Mouse (Mus musculus): ENCODE data around the gene Mok. TPM values are rescaled to one million over a fixed set of nuclear protein-coding genes. Genes with fewer than 3 reads are reported as not detected.

Mok gene
- polyA plus RNA-seq, 1 experiment from 2014 or later: 4.7 TPM

DNA sequence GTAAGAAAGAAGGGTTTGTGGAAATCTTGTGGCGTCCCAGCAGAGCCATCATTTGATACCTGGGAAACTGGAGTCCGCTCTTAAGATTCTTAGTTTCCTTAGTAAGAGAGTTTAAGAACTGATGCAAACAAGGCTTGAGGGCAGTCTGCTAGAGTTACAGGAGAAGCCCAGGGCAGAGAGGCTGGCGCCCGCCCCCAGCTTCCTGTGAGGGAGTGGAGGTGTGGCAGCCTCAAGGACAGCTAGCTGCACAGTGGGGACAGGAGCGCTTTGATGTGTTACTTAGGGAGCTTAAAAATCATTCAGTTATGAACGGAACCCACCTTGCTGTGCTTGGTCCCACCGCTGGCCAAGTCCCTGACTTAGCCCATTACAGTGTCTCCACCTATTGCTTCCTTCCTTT is 16.5 kb upstream of the Mok start:
- Histone ChIP-seq H3K27ac (replicated peaks in 1 of 2; ENCODE audit: control insufficient read depth in 1 of 2, insufficient read depth in 1 of 2, low read depth in 2 of 2, low read length in 2 of 2) (no peak overlapping the region), H3K36me3 (ENCODE audit: control insufficient read depth, insufficient read depth, low read length) (peaks cover 50% of the 10 kb centered on the region), H3K9me3 (ENCODE audit: control insufficient read depth, low read length) (no peaks in the 10 kb centered on the region), H3K9ac (ENCODE audit: low read length) (no peak overlapping the region), H3K4me2 (ENCODE audit: low read length) (no peak overlapping the region), H3K4me1 (ENCODE audit: control insufficient read depth in 2 of 2, insufficient read depth in 2 of 2, low read length in 2 of 2) (no peaks in the 10 kb centered on the region), H3K4me3 (ENCODE audit: control insufficient read depth in 1 of 2, insufficient read depth in 1 of 2, low read depth in 1 of 2, low read length in 2 of 2) (no peak overlapping the region), H3K27me3 (ENCODE audit: control insufficient read depth, insufficient read depth, low read length) (no peaks in the 10 kb centered on the region)
- ATAC-seq (ENCODE audit: insufficient number of reproducible peaks, insufficient read depth, low FRiP score, low read depth): no peak
- 74% methylated on average over 7 of the region's 7 CpGs for WGBS

DNA sequence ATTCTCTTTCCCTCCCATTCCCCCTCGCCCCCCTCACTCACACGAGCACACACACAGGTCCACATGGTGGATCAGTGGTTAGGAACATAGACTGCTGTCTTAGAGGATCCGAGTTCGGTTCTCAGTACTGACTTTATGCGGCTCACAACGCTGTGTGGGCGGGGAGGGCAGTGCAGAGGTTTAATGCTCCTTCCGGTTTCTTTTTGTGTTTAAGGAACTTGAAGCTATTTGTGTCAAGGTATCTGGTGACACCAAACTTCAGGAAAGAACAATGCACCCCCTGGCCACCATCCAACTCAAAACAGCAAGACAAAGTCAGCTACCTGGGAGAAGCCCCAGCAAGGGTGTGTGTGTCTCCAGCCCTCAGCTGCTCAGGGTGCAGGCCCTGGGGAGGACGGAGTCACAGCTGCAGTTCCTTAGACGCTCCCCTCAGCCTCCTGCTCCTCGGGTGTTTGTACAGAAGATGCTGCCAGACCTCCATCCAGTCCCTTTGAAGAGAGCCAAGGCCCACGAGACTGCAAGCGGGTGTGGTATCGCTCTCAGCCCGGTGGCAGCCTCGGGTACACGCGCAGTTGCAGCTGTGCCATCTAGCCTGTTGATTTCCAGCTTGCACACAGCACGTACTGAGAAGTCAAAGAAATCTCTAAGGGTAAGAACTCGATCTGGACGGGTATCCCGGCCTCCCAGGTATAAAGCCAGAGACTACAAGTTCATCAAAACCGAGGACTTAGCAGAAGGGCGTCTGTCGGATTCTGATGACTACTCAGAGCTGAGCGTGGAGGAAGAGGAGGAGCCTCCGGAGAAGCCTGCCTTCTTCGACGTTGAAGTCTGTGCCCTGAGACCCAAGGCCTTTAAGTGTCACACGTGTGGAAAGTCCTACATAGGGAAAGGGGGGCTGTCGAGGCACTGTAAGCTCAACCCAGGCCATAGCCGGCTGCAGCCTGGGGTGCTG is 14.3 kb upstream of the Mok start:
- H3K9me3 ChIP-seq (ENCODE audit: control insufficient read depth, low read length): no peaks in the 10 kb centered on the region
- 84% methylated on average over 32 of the region's 32 CpGs for WGBS

DNA sequence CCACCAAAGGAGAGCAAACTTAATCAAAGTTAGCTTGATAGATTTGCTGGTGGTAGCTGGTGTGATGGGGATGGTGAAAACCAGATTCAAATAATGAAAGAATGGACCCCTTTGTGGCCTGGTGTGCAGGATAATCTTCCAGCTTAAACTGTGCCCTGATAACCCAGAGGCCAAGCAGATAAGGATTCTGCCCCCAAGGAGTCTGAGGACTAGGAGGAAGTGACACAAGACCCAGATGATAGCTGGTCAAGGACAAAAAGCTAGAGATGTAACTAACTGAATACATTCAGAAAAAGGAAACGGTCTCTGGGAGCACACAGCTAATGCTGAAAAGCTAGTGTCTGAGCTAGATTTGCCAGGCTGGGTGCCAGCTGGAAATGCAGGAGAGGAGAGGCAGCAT is 11.2 kb upstream of the Mok start:
- Histone ChIP-seq H3K4me1 (ENCODE audit: control insufficient read depth in 2 of 2, insufficient read depth in 2 of 2, low read length in 2 of 2) (peaks cover 11 to 16% of the 10 kb centered on the region in 2 experiments), H3K27ac (replicated peaks in 1 of 2; ENCODE audit: control insufficient read depth in 1 of 2, insufficient read depth in 1 of 2, low read depth in 2 of 2, low read length in 2 of 2) (no peak overlapping the region), H3K9me3 (ENCODE audit: control insufficient read depth, low read length) (no peaks in the 10 kb centered on the region), H3K9ac (ENCODE audit: low read length) (no peak overlapping the region), H3K27me3 (ENCODE audit: control insufficient read depth, insufficient read depth, low read length) (no peaks in the 10 kb centered on the region), H3K4me3 (ENCODE audit: control insufficient read depth in 1 of 2, insufficient read depth in 1 of 2, low read depth in 1 of 2, low read length in 2 of 2) (no peak overlapping the region), H3K4me2 (ENCODE audit: low read length) (peak overlapping the region; percentile 74; the same call in 1 of the 2 replicates), H3K36me3 (ENCODE audit: control insufficient read depth, insufficient read depth, low read length) (peaks cover 17% of the 10 kb centered on the region)
- ATAC-seq (ENCODE audit: insufficient number of reproducible peaks, insufficient read depth, low FRiP score, low read depth): no peak
- WGBS: 53% methylated on average over 1 of the region's 1 CpGs

More for the DNA sequence above, 14.3 kb upstream of the Mok start:
- no peak for ATAC-seq (ENCODE audit: insufficient number of reproducible peaks, insufficient read depth, low FRiP score, low read depth)
- peaks cover 34% of the 10 kb centered on the region for H3K36me3 ChIP-seq (ENCODE audit: control insufficient read depth, insufficient read depth, low read length)
- H3K4me3 ChIP-seq (ENCODE audit: control insufficient read depth in 1 of 2, insufficient read depth in 1 of 2, low read depth in 1 of 2, low read length in 2 of 2): no peak overlapping the region
- H3K27ac ChIP-seq (replicated peaks in 1 of 2; ENCODE audit: control insufficient read depth in 1 of 2, insufficient read depth in 1 of 2, low read depth in 2 of 2, low read length in 2 of 2): no peak overlapping the region
- H3K9ac ChIP-seq (ENCODE audit: low read length): no peak overlapping the region
- H3K27me3 ChIP-seq (ENCODE audit: control insufficient read depth, insufficient read depth, low read length): no peaks in the 10 kb centered on the region
- H3K4me2 ChIP-seq (ENCODE audit: low read length): no peak overlapping the region
- peaks cover 11 to 13% of the 10 kb centered on the region in 2 experiments for H3K4me1 ChIP-seq (ENCODE audit: control insufficient read depth in 2 of 2, insufficient read depth in 2 of 2, low read length in 2 of 2)

DNA sequence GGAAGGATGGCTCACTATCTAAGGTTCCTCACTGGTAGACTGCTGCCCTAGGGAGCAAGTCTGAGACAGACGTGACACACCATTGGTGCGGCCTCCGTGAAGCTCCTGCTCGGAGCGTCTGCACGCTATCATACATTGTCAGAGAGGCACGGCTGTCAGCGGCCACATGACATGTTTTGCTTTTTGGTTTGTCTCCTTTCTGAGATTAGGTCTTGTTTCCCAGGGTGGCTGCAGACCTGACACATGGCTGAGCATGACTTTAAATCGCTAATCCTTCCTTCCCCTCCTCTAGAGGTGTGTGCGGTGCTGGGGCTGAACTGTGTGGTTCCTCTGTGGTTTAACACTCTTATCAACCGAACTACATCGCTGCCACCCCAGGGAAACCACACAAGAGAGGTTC is 10.7 kb upstream of the Mok start:
- no peaks in the 10 kb centered on the region for H3K9me3 ChIP-seq (ENCODE audit: control insufficient read depth, low read length)
- peak overlapping the region; percentile 21; the same call in 1 of the 2 replicates for H3K9ac ChIP-seq (ENCODE audit: low read length)
- H3K4me3 ChIP-seq (ENCODE audit: control insufficient read depth in 1 of 2, insufficient read depth in 1 of 2, low read depth in 1 of 2, low read length in 2 of 2): peak overlapping the region; percentile 89 to 93; a peak in 3 of 4 replicates
- no peak for ATAC-seq (ENCODE audit: insufficient number of reproducible peaks, insufficient read depth, low FRiP score, low read depth)
- WGBS: 27% methylated on average over 12 of the region's 12 CpGs
- H3K36me3 ChIP-seq (ENCODE audit: control insufficient read depth, insufficient read depth, low read length): peaks cover 14% of the 10 kb centered on the region
- H3K4me1 ChIP-seq (ENCODE audit: control insufficient read depth in 2 of 2, insufficient read depth in 2 of 2, low read length in 2 of 2): peaks cover 11 to 17% of the 10 kb centered on the region in 2 experiments
- no peak overlapping the region; a peak in 1 of 4 replicates for H3K27ac ChIP-seq (replicated peaks in 1 of 2; ENCODE audit: control insufficient read depth in 1 of 2, insufficient read depth in 1 of 2, low read depth in 2 of 2, low read length in 2 of 2)
- no peaks in the 10 kb centered on the region for H3K27me3 ChIP-seq (ENCODE audit: control insufficient read depth, insufficient read depth, low read length)
- peak overlapping the region; percentile 74 for H3K4me2 ChIP-seq (ENCODE audit: low read length)

DNA sequence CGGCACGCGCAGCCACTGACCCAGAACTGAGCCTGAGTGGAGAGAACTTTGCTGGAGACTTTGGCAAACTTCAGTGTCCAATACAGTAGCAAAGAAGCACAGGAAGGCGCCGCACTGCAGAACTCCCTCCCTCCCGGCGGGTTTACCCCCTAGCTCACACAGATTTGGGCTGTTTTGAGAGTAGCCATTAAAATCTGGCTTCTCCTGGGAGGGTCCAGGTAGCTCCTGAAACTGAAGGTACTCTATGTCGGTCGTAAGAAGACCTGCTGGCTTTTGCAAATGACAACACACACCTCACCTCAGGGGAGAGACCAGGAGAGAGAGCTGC is 10.2 kb upstream of the Mok start:
- H3K4me3 ChIP-seq (ENCODE audit: control insufficient read depth in 1 of 2, insufficient read depth in 1 of 2, low read depth in 1 of 2, low read length in 2 of 2): peak overlapping the region; percentile 89 to 93
- ATAC-seq (ENCODE audit: insufficient number of reproducible peaks, insufficient read depth, low FRiP score, low read depth): no peak
- no peaks in the 10 kb centered on the region for H3K9me3 ChIP-seq (ENCODE audit: control insufficient read depth, low read length)
- H3K4me2 ChIP-seq (ENCODE audit: low read length): peak overlapping the region; percentile 74
- peak overlapping the region; percentile 90 for H3K9ac ChIP-seq (ENCODE audit: low read length)
- no peaks in the 10 kb centered on the region for H3K27me3 ChIP-seq (ENCODE audit: control insufficient read depth, insufficient read depth, low read length)
- WGBS: 18% methylated on average over 9 of the region's 9 CpGs
- peak overlapping the region; percentile 48 to 75 for H3K27ac ChIP-seq (replicated peaks in 1 of 2; ENCODE audit: control insufficient read depth in 1 of 2, insufficient read depth in 1 of 2, low read depth in 2 of 2, low read length in 2 of 2)
- peaks cover 16 to 22% of the 10 kb centered on the region in 2 experiments for H3K4me1 ChIP-seq (ENCODE audit: control insufficient read depth in 2 of 2, insufficient read depth in 2 of 2, low read length in 2 of 2)
- H3K36me3 ChIP-seq (ENCODE audit: control insufficient read depth, insufficient read depth, low read length): peaks cover 10% of the 10 kb centered on the region

DNA sequence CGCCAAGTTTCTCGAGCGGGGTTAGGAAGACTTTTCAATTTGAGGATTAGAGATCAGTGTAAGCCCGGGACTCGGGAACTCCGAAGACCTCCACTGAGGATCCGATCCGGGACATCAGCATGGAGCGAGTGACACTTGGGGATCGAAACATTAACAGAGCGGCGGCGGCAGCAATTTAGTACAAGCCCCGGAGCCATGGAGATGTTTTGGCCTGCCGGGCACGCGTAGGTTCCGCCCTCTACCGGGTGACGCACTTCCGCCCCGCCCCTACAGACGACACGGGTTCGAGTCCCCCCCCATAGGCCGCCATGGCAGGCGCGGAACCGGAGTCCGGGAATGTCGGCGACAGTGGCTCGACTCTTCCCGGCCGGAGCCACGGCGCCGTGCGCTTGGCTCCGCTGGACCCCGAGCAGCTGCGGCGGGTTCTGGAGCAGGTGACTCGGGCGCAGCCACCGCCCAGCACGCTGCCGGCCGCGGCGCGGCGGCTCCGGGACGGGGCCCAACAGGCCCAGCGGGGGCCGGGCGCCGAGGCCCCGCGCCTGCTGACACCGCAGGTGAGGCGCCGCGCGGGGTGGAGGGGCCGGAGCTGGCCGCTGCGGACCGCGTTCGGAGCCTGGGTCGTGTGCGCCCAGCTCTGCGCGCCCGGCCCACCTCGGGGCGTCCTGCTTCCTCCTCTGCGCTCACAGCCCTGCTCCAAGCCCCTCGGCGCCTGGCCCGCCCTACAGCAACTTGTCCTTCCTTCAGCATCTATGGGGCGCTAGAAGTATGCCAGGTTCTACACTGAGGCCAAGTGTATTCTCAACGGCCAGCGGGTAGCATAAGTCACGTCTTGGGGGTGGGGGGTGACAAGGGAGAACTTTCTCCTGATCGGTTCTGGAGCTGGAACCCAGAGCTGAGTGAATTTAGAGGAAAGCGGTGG is 9.5 kb upstream of the Mok start, which contains the start of gene Zfp839:
TSS of gene Zfp839 (plus strand) at position 244 of the 919 bp plus-strand sequence.
- peaks cover 3% of the 10 kb centered on the region for H3K36me3 ChIP-seq (ENCODE audit: control insufficient read depth, insufficient read depth, low read length)
- peak; percentile 72 for ATAC-seq (ENCODE audit: insufficient number of reproducible peaks, insufficient read depth, low FRiP score, low read depth)
- peaks cover 17 to 23% of the 10 kb centered on the region in 2 experiments for H3K4me1 ChIP-seq (ENCODE audit: control insufficient read depth in 2 of 2, insufficient read depth in 2 of 2, low read length in 2 of 2)
- H3K4me2 ChIP-seq (ENCODE audit: low read length): peak within 1 kb of the TSS; percentile 74
- WGBS: under 1% methylated on average over 84 of the region's 89 CpGs
- H3K9me3 ChIP-seq (ENCODE audit: control insufficient read depth, low read length): no peaks in the 10 kb centered on the region
- H3K27me3 ChIP-seq (ENCODE audit: control insufficient read depth, insufficient read depth, low read length): no peaks in the 10 kb centered on the region
- peak within 1 kb of the TSS; percentile 89 to 93 for H3K4me3 ChIP-seq (ENCODE audit: control insufficient read depth in 1 of 2, insufficient read depth in 1 of 2, low read depth in 1 of 2, low read length in 2 of 2)
- peak within 1 kb of the TSS; percentile 90 for H3K9ac ChIP-seq (ENCODE audit: low read length)
- H3K27ac ChIP-seq (replicated peaks in 1 of 2; ENCODE audit: control insufficient read depth in 1 of 2, insufficient read depth in 1 of 2, low read depth in 2 of 2, low read length in 2 of 2): peak within 1 kb of the TSS; percentile 48 to 75

DNA sequence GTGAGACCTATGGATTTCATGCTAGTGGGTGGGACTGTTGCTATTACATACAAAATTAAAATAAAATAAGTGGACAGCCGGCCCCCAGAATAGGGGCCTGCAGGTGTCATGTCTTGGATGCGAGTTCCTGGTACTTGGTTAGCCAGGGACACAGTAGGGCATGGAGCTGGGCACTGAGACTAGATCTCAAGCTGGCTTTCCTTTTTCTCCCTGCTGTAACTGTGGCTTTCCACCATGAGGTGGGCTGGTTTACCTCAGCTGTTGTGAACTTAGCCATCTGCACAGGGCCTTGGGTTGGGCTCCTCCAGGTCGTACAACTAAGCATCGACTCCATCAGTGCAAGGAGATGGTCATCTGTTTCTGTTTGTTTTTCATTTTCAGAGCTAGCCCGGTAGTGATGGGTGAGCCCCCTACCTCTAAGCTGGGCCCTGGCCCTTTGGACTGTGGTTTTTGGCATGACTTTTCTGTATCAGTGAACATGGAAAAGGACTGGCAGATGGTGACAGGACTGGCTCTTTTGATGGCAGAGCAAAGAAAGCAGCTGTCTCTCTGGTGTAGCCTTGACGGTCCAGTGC is 5.5 kb upstream of the Mok start:
- Histone ChIP-seq H3K4me1 (ENCODE audit: control insufficient read depth in 2 of 2, insufficient read depth in 2 of 2, low read length in 2 of 2) (peaks cover 14 to 18% of the 10 kb centered on the region in 2 experiments), H3K36me3 (ENCODE audit: control insufficient read depth, insufficient read depth, low read length) (no peaks in the 10 kb centered on the region), H3K27me3 (ENCODE audit: control insufficient read depth, insufficient read depth, low read length) (no peaks in the 10 kb centered on the region), H3K4me2 (ENCODE audit: low read length) (peak overlapping the region; percentile 91), H3K4me3 (ENCODE audit: control insufficient read depth in 1 of 2, insufficient read depth in 1 of 2, low read depth in 1 of 2, low read length in 2 of 2) (peak overlapping the region; percentile 56 to 60), H3K27ac (replicated peaks in 1 of 2; ENCODE audit: control insufficient read depth in 1 of 2, insufficient read depth in 1 of 2, low read depth in 2 of 2, low read length in 2 of 2) (peak overlapping the region in 1 of 2 experiments; percentile 85; a peak in 1 of 4 replicates), H3K9ac (ENCODE audit: low read length) (peak overlapping the region; percentile 79), H3K9me3 (ENCODE audit: control insufficient read depth, low read length) (no peaks in the 10 kb centered on the region)
- 63% methylated on average over 6 of the region's 6 CpGs for WGBS
- no peak for ATAC-seq (ENCODE audit: insufficient number of reproducible peaks, insufficient read depth, low FRiP score, low read depth)
